Mouse (Mus musculus) kidney, embryonic 16.5 days (tissue): ENCODE data around the gene Rmnd1. TPM values are rescaled to one million over a fixed set of nuclear protein-coding genes. Genes with fewer than 3 reads are reported as not detected.

ENCODE experiments used
- ATAC-seq: fragments of 200-750 bp; cut with Nextera tagmentation; 2 replicates; pipeline ENCODE4 v1.8.0; 2017; ENCODE audit warnings: moderate TSS enrichment; ENCODE audit not compliant: low FRiP score, low TSS enrichment
- H3K27ac ChIP-seq: fragments of 300-500 bp; sonication (generic); 2 replicates; pipeline ENCODE4 v1.5.1; 2014; ENCODE audit warnings: low read length
- H3K27me3 ChIP-seq: fragments of 300-500 bp; sonication (generic); 2 replicates; pipeline ENCODE4 v1.6.1; 2014; ENCODE audit warnings: low read length, control low read depth, mixed read lengths; ENCODE audit not compliant: insufficient read depth
- H3K36me3 ChIP-seq: fragments of 300-500 bp; sonication (generic); 2 replicates; pipeline ENCODE4 v1.6.1; 2014; ENCODE audit warnings: low read length, control low read depth, mixed read lengths; ENCODE audit not compliant: insufficient read depth
- H3K4me1 ChIP-seq: fragments of 300-500 bp; sonication (generic); 2 replicates; pipeline ENCODE4 v1.6.1; 2014; ENCODE audit warnings: low read length, control low read depth, mixed read lengths; ENCODE audit not compliant: insufficient read depth
- H3K4me2 ChIP-seq: fragments of 300-500 bp; sonication (generic); replicated peaks from 2 replicates; pipeline ENCODE4 v1.6.1; 2014; ENCODE audit warnings: low read depth, low read length
- H3K4me3 ChIP-seq: fragments of 300-500 bp; sonication (generic); 2 replicates; pipeline ENCODE4 v1.5.1; 2014; ENCODE audit warnings: mild to moderate bottlenecking, low read length
- H3K9ac ChIP-seq: fragments of 300-500 bp; sonication (generic); replicated peaks from 2 replicates; pipeline ENCODE4 v1.6.1; 2014; ENCODE audit warnings: low read length
- H3K9me3 ChIP-seq: fragments of 300-500 bp; sonication (generic); 2 replicates; pipeline ENCODE4 v1.6.1; 2016; ENCODE audit warnings: low read length, control low read depth
- WGBS: fragments of 180-500 bp; shearing (Covaris S2); extraction: QIAGEN DNeasy Blood & Tissue Kit; methylation state at CpG from one replicate; pipeline ENCODE4 v1.1.7; 2014; 5-methylcytosine and 5-hydroxymethylcytosine counted together
- polyA plus RNA-seq: library from polyadenylated mRNA; unstranded; fragments of >200 nt; fragmentation: Nextera tagmentation; extraction: Ambion mirVana; gene quantifications from 2 replicates; pipeline ENCODE4 v1.2.1, GENCODE M21; 2015

Gene Rmnd1
- polyA plus RNA-seq, 1 experiment from 2014 or later: 65.2 TPM

- peaks cover 2% of the 10 kb centered on the region for H3K4me1 ChIP-seq
- 91% methylated on average over 11 of the region's 11 CpGs for WGBS
- no peaks in the 10 kb centered on the region for H3K9me3 ChIP-seq
- ATAC-seq: no peak
- no peak overlapping the region for H3K9ac ChIP-seq
- H3K4me3 ChIP-seq: no peak overlapping the region
- no peak overlapping the region for H3K4me2 ChIP-seq
- no peaks in the 10 kb centered on the region for H3K27me3 ChIP-seq
- no peak overlapping the region for H3K27ac ChIP-seq
- H3K36me3 ChIP-seq: peaks cover 44% of the 10 kb centered on the region
Observed at GRCm38 (mm10) chr10:4370105-4370504, 62.1 kb downstream of the Rmnd1 start.

DNA sequence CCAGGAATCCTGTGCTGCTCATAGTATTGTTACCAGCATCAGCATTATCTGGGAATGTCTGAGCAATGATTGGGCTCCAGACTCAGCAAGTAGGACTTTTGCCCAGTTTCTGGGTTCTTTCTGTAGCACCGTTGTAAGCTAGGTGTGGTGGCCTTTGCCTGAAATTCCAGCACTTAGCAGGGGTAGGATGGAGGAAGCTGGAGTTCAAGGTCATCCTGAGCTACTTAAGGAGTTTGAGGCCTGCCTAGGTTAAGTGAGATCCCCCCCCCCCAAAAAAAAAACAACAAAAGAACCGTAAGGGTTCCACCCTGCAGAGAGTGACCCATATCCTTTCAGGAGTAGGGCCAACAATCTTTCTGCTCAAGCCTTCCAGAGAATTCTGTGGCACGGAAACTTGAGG is 67.6 kb downstream of the Rmnd1 start:
- H3K4me3 ChIP-seq: no peak overlapping the region
- peaks cover 38% of the 10 kb centered on the region for H3K36me3 ChIP-seq
- no peak for ATAC-seq
- peaks cover 9% of the 10 kb centered on the region for H3K9me3 ChIP-seq
- H3K9ac ChIP-seq: no peak overlapping the region
- no peak overlapping the region for H3K27ac ChIP-seq
- no peaks in the 10 kb centered on the region for H3K27me3 ChIP-seq
- 76% methylated on average over 3 of the region's 3 CpGs for WGBS
- no peaks in the 10 kb centered on the region for H3K4me1 ChIP-seq
- no peak overlapping the region for H3K4me2 ChIP-seq

- peaks cover 4% of the 10 kb centered on the region for H3K9me3 ChIP-seq
- H3K4me1 ChIP-seq: no peaks in the 10 kb centered on the region
- H3K9ac ChIP-seq: no peak overlapping the region
- H3K36me3 ChIP-seq: peaks cover 50% of the 10 kb centered on the region
- 87% methylated on average over 10 of the region's 10 CpGs for WGBS
- ATAC-seq: no peak
- H3K27ac ChIP-seq: no peak overlapping the region
- H3K4me3 ChIP-seq: no peak overlapping the region
- no peaks in the 10 kb centered on the region for H3K27me3 ChIP-seq
- H3K4me2 ChIP-seq: no peak overlapping the region
Observed at GRCm38 (mm10) chr10:4357435-4357834, 74.8 kb downstream of the Rmnd1 start.

- Histone ChIP-seq H3K27ac (no peak overlapping the region), H3K4me3 (no peak overlapping the region), H3K4me2 (no peak overlapping the region), H3K27me3 (no peaks in the 10 kb centered on the region), H3K9ac (no peak overlapping the region), H3K9me3 (peaks cover 3% of the 10 kb centered on the region), H3K4me1 (no peaks in the 10 kb centered on the region), H3K36me3 (peaks cover 49% of the 10 kb centered on the region)
- no peak for ATAC-seq
- 66% methylated on average over 5 of the region's 5 CpGs for WGBS
Observed at GRCm38 (mm10) chr10:4356640-4357039, 75.5 kb downstream of the Rmnd1 start.

DNA sequence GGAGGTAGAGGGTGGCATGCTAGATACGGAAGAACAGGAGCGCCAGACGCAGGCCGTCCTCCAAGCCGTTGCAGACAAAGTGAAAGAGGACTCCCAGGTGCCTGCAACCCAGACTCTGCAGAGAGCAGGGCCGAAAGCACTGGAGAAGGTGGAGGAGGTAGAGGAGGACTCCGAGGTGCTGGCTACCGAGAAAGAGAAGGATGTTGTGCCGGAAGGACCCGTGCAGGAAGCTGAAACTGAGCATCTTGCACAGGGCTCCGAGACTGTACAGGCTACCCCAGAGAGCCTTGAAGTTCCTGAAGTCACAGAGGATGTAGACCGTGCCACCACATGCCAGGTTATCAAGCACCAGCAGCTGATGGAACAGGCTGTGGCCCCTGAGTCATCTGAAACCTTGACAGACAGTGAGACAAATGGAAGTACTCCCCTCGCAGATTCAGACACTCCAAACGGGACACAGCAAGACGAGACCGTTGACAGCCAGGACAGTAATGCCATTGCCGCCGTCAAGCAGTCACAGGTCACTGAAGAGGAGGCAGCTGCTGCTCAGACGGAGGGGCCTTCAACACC is 76.2 kb downstream of the Rmnd1 start:
- peaks cover 49% of the 10 kb centered on the region for H3K36me3 ChIP-seq

GRCm38 (mm10) chr10:4354371-4355260 is 77.6 kb downstream of the Rmnd1 start:
- no peak overlapping the region for H3K9ac ChIP-seq
- H3K27me3 ChIP-seq: no peaks in the 10 kb centered on the region
- H3K4me3 ChIP-seq: no peak overlapping the region
- ATAC-seq: no peak
- H3K4me2 ChIP-seq: no peak overlapping the region
- no peak overlapping the region for H3K27ac ChIP-seq
- H3K9me3 ChIP-seq: no peaks in the 10 kb centered on the region
- WGBS: 89% methylated on average over 38 of the region's 38 CpGs
- H3K4me1 ChIP-seq: no peaks in the 10 kb centered on the region
- H3K36me3 ChIP-seq: peaks cover 43% of the 10 kb centered on the region

More for the DNA sequence above, 76.2 kb downstream of the Rmnd1 start:
- no peaks in the 10 kb centered on the region for H3K27me3 ChIP-seq
- ATAC-seq: no peak
- 69% methylated on average over 19 of the region's 19 CpGs for WGBS
- H3K9me3 ChIP-seq: no peaks in the 10 kb centered on the region
- no peak overlapping the region for H3K4me2 ChIP-seq
- H3K9ac ChIP-seq: no peak overlapping the region
- H3K4me3 ChIP-seq: no peak overlapping the region
- H3K4me1 ChIP-seq: no peaks in the 10 kb centered on the region
- no peak overlapping the region for H3K27ac ChIP-seq

Other genes with a start within 250 kb of the Rmnd1 start
- gene Akap12, start 166.0 kb downstream of the Rmnd1 start, polyA plus RNA-seq: 92.7 and 96.4 TPM in 2 replicates
- 17.9 and 19.0 TPM in 2 replicates for gene Zbtb2, start 44.3 kb downstream of the Rmnd1 start, polyA plus RNA-seq
- gene Armt1, start 79 bp upstream of the Rmnd1 start, polyA plus RNA-seq: 23.8 and 29.0 TPM in 2 replicates
- gene Ccdc170, start 50.1 kb upstream of the Rmnd1 start, polyA plus RNA-seq: 2.2 and 3.9 TPM in 2 replicates
- gene Esr1, start 179.2 kb upstream of the Rmnd1 start, polyA plus RNA-seq: 2.5 and 2.6 TPM in 2 replicates